Mouse (Mus musculus): ENCODE measurements around the gene Mrgpra2b. TPM values are rescaled to one million over a fixed set of nuclear protein-coding genes. Genes with fewer than 3 reads are reported as not detected.
"Not testable (repeated sequence)": the region's sequence is repeated elsewhere in the genome, so short reads cannot be mapped to it uniquely, and the experiment has no call there.

Gene Mrgpra2b
- not detected in 2 replicates for polyA plus RNA-seq (2015; fragmentation: Nextera tagmentation; extraction: Ambion mirVana)

- H3K4me3 ChIP-seq, result no peak within 1 kb of the TSS
- H3K4me2 ChIP-seq, result no peak within 1 kb of the TSS
- H3K4me1 ChIP-seq, result no peaks in the 10 kb centered on the region
- no peak for ATAC-seq (ENCODE audit: extremely low read depth, insufficient number of reproducible peaks, low FRiP score, low TSS enrichment)
- no peak within 1 kb of the TSS for H3K9ac ChIP-seq
- peaks cover 30% of the 10 kb centered on the region for H3K9me3 ChIP-seq
- H3K36me3 ChIP-seq, result no peaks in the 10 kb centered on the region
- no peaks in the 10 kb centered on the region for H3K27me3 ChIP-seq (replicated peaks)
- no peak within 1 kb of the TSS for H3K27ac ChIP-seq (replicated peaks)
Measured at GRCm38 (mm10) chr7:47528762-47529161, at the start of gene Mrgpra2b. Mrgpra2b (minus strand) TSS chr7:47528862.

DNA sequence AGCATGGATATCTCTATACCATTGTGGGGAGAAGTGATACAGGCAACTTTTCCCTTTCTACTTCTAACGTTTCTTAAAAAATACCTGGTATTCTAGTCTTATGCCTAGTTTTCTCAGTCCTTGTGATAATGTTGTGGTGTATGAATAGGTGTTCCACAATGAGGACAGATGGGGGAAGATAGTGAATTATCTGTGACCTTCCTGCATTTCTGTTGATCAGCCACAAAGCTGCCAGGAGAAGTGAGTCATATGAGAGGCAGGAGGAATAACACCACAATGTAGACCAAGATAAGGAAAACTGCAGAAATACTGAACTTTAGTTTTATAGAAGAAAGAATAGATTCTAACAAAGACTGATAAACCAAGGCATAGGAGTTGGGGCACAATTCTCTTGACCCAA lies 12.3 kb downstream of the Mrgpra2b start:
- Histone ChIP-seq H3K27me3 (replicated peaks) (no peaks in the 10 kb centered on the region), H3K9ac (no peak overlapping the region), H3K4me2 (no peak overlapping the region), H3K27ac (replicated peaks) (no peak overlapping the region), H3K36me3 (no peaks in the 10 kb centered on the region), H3K4me3 (no peak overlapping the region), H3K4me1 (no peaks in the 10 kb centered on the region), H3K9me3 (peaks cover 34% of the 10 kb centered on the region)
- WGBS, result 62% methylated on average over 1 of the region's 1 CpGs
- no peak for ATAC-seq (ENCODE audit: extremely low read depth, insufficient number of reproducible peaks, low FRiP score, low TSS enrichment)

- WGBS, result 64% methylated on average over 2 of the region's 2 CpGs
- H3K9me3 ChIP-seq, result peaks cover 29% of the 10 kb centered on the region
Measured at GRCm38 (mm10) chr7:47515050-47515449, 13.6 kb downstream of the Mrgpra2b start.

DNA sequence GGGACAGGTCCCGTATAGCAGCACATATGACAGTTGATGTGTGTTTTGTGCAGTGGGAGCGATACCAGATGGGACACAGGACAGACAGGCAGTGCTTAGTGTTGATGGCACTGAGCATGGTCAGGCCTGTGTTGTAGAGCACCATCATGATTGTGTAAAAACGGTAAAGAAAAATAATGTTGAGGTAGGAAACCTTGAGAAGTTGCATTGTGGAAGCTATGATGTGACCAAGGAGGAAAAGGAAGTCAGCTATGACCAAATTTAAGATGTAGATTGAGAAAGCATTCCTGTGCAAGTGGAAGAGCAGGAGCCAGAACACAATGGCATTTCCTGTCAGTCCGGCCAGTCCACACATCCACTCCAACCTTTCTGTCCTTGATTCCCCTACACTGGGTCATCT lies 25.7 kb downstream of the Mrgpra2b start:
- H3K9me3 ChIP-seq, result peaks cover 31% of the 10 kb centered on the region
- WGBS, result 81% methylated on average over 4 of the region's 4 CpGs
- H3K27ac ChIP-seq (replicated peaks), result no peak overlapping the region
- ATAC-seq (ENCODE audit: extremely low read depth, insufficient number of reproducible peaks, low FRiP score, low TSS enrichment), result no peak
- no peaks in the 10 kb centered on the region for H3K27me3 ChIP-seq (replicated peaks)
- H3K4me3 ChIP-seq, result no peak overlapping the region
- no peak overlapping the region for H3K9ac ChIP-seq
- H3K36me3 ChIP-seq, result no peaks in the 10 kb centered on the region
- H3K4me2 ChIP-seq, result no peak overlapping the region
- H3K4me1 ChIP-seq, result no peaks in the 10 kb centered on the region

More at GRCm38 (mm10) chr7:47515050-47515449, 13.6 kb downstream of the Mrgpra2b start:
- H3K27ac ChIP-seq (replicated peaks), result no peak overlapping the region
- H3K36me3 ChIP-seq, result no peaks in the 10 kb centered on the region
- no peak overlapping the region for H3K4me2 ChIP-seq
- no peak overlapping the region for H3K9ac ChIP-seq
- H3K4me3 ChIP-seq, result no peak overlapping the region
- no peak for ATAC-seq (ENCODE audit: extremely low read depth, insufficient number of reproducible peaks, low FRiP score, low TSS enrichment)
- H3K4me1 ChIP-seq, result no peaks in the 10 kb centered on the region
- H3K27me3 ChIP-seq (replicated peaks), result no peaks in the 10 kb centered on the region

- H3K36me3 ChIP-seq; H3K27ac ChIP-seq (replicated peaks); H3K27me3 ChIP-seq (replicated peaks); H3K4me1 ChIP-seq; ATAC-seq (ENCODE audit: extremely low read depth, insufficient number of reproducible peaks, low FRiP score, low TSS enrichment); H3K4me3 ChIP-seq; H3K9ac ChIP-seq; H3K4me2 ChIP-seq: not testable (repeated sequence)
- peaks cover 11% of the 10 kb centered on the region; the same call in 1 of the 2 replicates for H3K9me3 ChIP-seq
Measured at GRCm38 (mm10) chr7:47491266-47491665, 37.4 kb downstream of the Mrgpra2b start.

DNA sequence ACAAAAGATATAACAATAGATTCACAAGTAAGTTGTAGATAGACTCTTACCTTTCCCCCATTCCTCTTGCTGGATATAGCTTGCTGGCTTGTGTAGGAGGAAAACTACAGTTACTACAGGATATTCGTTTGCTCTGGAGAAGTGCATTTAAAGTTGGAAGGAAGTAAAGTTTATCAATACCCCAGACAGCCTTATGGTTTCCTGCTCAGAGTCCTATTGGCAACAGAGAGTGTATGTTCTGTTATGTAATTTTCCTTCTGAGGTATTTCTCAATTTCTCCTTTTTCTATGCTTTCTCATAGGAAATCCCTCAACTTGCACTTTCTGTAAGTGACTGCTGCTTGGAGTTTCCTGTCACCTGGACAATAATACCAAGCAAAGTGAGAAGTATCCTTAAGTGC lies 39.2 kb downstream of the Mrgpra2b start:
- not testable (repeated sequence) for H3K27me3 ChIP-seq (replicated peaks); H3K9ac ChIP-seq; H3K36me3 ChIP-seq; H3K27ac ChIP-seq (replicated peaks); H3K4me1 ChIP-seq; H3K4me2 ChIP-seq; H3K4me3 ChIP-seq; ATAC-seq (ENCODE audit: extremely low read depth, insufficient number of reproducible peaks, low FRiP score, low TSS enrichment)
- WGBS, result no CpG with 5 or more reads among the region's 1 CpGs
- 0 out of 2 replicates have a peak, but pooled peaks cover 11% of the 10 kb centered on the region for H3K9me3 ChIP-seq

DNA sequence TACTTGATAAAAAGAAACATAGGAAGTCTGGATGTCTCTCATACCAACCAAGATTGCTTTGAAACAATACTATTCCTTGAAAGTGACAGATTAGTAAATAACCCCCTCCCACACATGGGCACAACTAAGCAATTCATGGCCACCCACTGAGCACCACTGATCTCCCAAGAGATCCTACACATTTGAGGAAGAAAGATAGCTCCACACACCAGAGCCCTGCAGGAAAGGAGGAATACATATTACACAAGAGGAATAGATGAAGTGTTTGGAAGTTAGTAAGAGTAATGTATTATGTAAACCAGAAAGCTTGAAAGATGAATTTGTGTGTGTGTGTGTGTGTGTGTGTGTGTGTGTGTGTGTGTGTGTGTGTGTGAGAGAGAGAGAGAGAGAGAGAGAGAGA lies 45.5 kb downstream of the Mrgpra2b start:
- H3K4me2 ChIP-seq; H3K9me3 ChIP-seq; ATAC-seq (ENCODE audit: extremely low read depth, insufficient number of reproducible peaks, low FRiP score, low TSS enrichment); H3K36me3 ChIP-seq; H3K27ac ChIP-seq (replicated peaks); H3K27me3 ChIP-seq (replicated peaks); H3K9ac ChIP-seq; H3K4me1 ChIP-seq; H3K4me3 ChIP-seq: not testable (repeated sequence)

GRCm38 (mm10) chr7:47473904-47474303 lies 54.8 kb downstream of the Mrgpra2b start:
- H3K9ac ChIP-seq; H3K27me3 ChIP-seq (replicated peaks); H3K4me3 ChIP-seq; H3K4me2 ChIP-seq; H3K36me3 ChIP-seq; H3K9me3 ChIP-seq; H3K4me1 ChIP-seq; ATAC-seq (ENCODE audit: extremely low read depth, insufficient number of reproducible peaks, low FRiP score, low TSS enrichment); H3K27ac ChIP-seq (replicated peaks): not testable (repeated sequence)
- 23% methylated on average over 1 of the region's 3 CpGs for WGBS

GRCm38 (mm10) chr7:47465278-47465981 lies 63.2 kb downstream of the Mrgpra2b start:
- H3K4me3 ChIP-seq; H3K4me1 ChIP-seq; H3K9ac ChIP-seq; H3K4me2 ChIP-seq; H3K36me3 ChIP-seq; H3K27me3 ChIP-seq (replicated peaks); H3K9me3 ChIP-seq; H3K27ac ChIP-seq (replicated peaks); ATAC-seq (ENCODE audit: extremely low read depth, insufficient number of reproducible peaks, low FRiP score, low TSS enrichment): not testable (repeated sequence)

GRCm38 (mm10) chr7:47452015-47452414 lies 76.6 kb downstream of the Mrgpra2b start, which contains the start of gene Mrgpra2a:
Mrgpra2a (minus strand) TSS chr7:47452139.
- not testable (repeated sequence) for H3K9ac ChIP-seq; H3K27me3 ChIP-seq (replicated peaks); H3K36me3 ChIP-seq; H3K4me1 ChIP-seq; ATAC-seq (ENCODE audit: extremely low read depth, insufficient number of reproducible peaks, low FRiP score, low TSS enrichment); H3K27ac ChIP-seq (replicated peaks); H3K9me3 ChIP-seq; H3K4me2 ChIP-seq; H3K4me3 ChIP-seq
- no CpG with 5 or more reads among the region's 1 CpGs for WGBS

DNA sequence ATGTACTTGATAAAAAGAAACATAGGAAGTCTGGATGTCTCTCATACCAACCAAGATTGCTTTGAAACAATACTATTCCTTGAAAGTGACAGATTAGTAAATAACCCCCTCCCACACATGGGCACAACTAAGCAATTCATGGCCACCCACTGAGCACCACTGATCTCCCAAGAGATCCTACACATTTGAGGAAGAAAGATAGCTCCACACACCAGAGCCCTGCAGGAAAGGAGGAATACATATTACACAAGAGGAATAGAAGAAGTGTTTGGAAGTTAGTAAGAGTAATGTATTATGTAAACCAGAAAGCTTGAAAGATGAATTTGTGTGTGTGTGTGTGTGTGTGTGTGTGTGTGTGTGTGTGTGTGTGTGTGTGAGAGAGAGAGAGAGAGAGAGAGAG lies 82.9 kb downstream of the Mrgpra2b start:
- not testable (repeated sequence) for H3K27ac ChIP-seq (replicated peaks); H3K9me3 ChIP-seq; ATAC-seq (ENCODE audit: extremely low read depth, insufficient number of reproducible peaks, low FRiP score, low TSS enrichment); H3K36me3 ChIP-seq; H3K4me3 ChIP-seq; H3K4me2 ChIP-seq; H3K4me1 ChIP-seq; H3K27me3 ChIP-seq (replicated peaks); H3K9ac ChIP-seq

DNA sequence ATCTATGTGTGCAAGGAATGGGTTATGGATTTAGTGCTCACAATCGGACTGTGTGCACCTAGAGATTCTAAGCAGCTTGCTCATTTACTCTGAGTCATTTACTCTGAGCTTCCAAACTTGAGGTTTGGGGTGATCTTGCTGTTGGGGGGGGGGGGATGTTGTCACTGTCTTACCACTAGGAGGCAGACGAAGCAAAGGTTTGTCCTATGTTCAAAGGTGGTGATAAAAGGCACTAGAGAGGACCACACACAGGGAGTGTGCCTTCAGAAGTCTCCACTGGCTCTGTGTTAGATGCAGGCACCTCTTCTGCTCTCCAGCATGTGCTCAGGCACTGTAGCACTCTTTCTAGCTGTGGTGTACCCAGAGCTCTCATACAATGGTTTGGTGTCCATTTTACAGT lies 92.2 kb downstream of the Mrgpra2b start:
- not testable (repeated sequence) for H3K4me2 ChIP-seq; H3K4me3 ChIP-seq; H3K27ac ChIP-seq (replicated peaks); H3K27me3 ChIP-seq (replicated peaks); H3K9me3 ChIP-seq; H3K4me1 ChIP-seq; H3K9ac ChIP-seq; H3K36me3 ChIP-seq; ATAC-seq (ENCODE audit: extremely low read depth, insufficient number of reproducible peaks, low FRiP score, low TSS enrichment)
- WGBS, result 35% methylated on average over 1 of the region's 2 CpGs

Measured in heart, embryonic 13.5 days (tissue).